Mouse (Mus musculus) intestine, postnatal 0 days (tissue): ENCODE results near the gene Thrb. TPM values are rescaled to one million over a fixed set of nuclear protein-coding genes. Genes with fewer than 3 reads are reported as not detected.

ENCODE experiments used
- ATAC-seq: fragments of 200-750 bp; cut with Nextera tagmentation; 2 replicates; pipeline ENCODE4 v1.8.0; 2017; ENCODE audit warnings: mild to moderate bottlenecking, moderate TSS enrichment, moderate library complexity
- H3K27ac ChIP-seq: fragments of 300-500 bp; sonication (generic); 2 replicates; pipeline ENCODE4 v1.5.1; 2014; ENCODE audit warnings: mild to moderate bottlenecking, low read depth, low read length, moderate library complexity
- H3K27me3 ChIP-seq: fragments of 300-500 bp; sonication (generic); replicated peaks from 2 replicates; pipeline ENCODE4 v1.6.1; 2014; ENCODE audit warnings: low read length, mixed read lengths; ENCODE audit not compliant: control insufficient read depth, insufficient read depth
- H3K36me3 ChIP-seq: fragments of 300-500 bp; sonication (generic); 2 replicates; pipeline ENCODE4 v1.6.1; 2014; ENCODE audit warnings: mild to moderate bottlenecking, moderate library complexity; ENCODE audit not compliant: control insufficient read depth, insufficient read depth
- H3K4me1 ChIP-seq: fragments of 300-500 bp; sonication (generic); replicated peaks from 2 replicates; pipeline ENCODE4 v1.6.1; 2014; ENCODE audit warnings: antibody characterized with exemption, low read length, mixed read lengths; ENCODE audit not compliant: control insufficient read depth, insufficient read depth
- H3K4me2 ChIP-seq: fragments of 300-500 bp; sonication (generic); replicated peaks from 2 replicates; pipeline ENCODE4 v1.6.1; 2014; ENCODE audit warnings: low read depth, mild to moderate bottlenecking, moderate library complexity
- H3K4me3 ChIP-seq: fragments of 300-500 bp; sonication (generic); 2 replicates; pipeline ENCODE4 v1.5.1; 2014; ENCODE audit warnings: low read depth, low read length
- H3K9ac ChIP-seq: fragments of 300-500 bp; sonication (generic); 2 replicates; pipeline ENCODE4 v1.6.1; 2014; ENCODE audit warnings: mild to moderate bottlenecking, low read depth, low read length
- H3K9me3 ChIP-seq: fragments of 300-500 bp; sonication (generic); 2 replicates; pipeline ENCODE4 v1.6.1; 2016; ENCODE audit warnings: mixed run types; ENCODE audit not compliant: control insufficient read depth
- CTCF ChIP-seq: sonication (generic); IDR thresholded peaks from 2 replicates; pipeline ENCODE4 v1.5.1; 2016; ENCODE audit warnings: low read depth, mild to moderate bottlenecking, control low read depth, antibody characterized with exemption, moderate library complexity
- WGBS: fragments of 180-500 bp; shearing (Covaris S2); extraction: QIAGEN DNeasy Blood & Tissue Kit; methylation state at CpG from one replicate; pipeline ENCODE4 v1.1.7; 2014; 5-methylcytosine and 5-hydroxymethylcytosine counted together
- polyA plus RNA-seq: library from polyadenylated mRNA; unstranded; fragments of >200 nt; fragmentation: Nextera tagmentation; extraction: Ambion mirVana; gene quantifications from 2 replicates; pipeline ENCODE4 v1.2.1, GENCODE M21; 2015

Gene Thrb
- polyA plus RNA-seq, 1 experiment from 2014 or later: 5.8 TPM

DNA sequence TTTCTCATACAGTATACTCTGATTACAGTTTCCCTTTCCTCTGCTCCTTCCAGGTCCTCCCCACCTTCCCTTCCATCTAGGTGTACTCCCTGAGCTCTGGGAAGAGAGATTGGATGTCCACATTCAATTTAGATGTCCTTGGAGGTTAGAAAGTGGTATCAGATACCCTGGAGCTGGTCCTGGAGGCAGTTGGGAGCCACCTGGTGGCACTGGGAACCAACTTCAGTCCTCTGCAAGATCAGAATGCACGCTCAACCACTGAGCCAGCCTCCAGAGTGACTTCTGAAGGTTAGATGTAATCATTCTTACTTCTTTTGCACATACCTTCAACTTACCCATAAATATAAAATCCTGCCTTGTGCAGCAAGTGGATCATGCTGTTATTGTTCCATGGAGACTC, 244.5 kb downstream of the Thrb start:
- whole genome bisulfite sequencing: 66% methylated on average over 1 of the region's 1 CpGs
- ATAC-seq: no peak
- Histone ChIP-seq H3K9me3 (no peaks in the 10 kb centered on the region), H3K36me3 (no peaks in the 10 kb centered on the region), H3K27me3 (no peaks in the 10 kb centered on the region), H3K9ac (no peak overlapping the region), H3K27ac (no peak overlapping the region), H3K4me1 (no peaks in the 10 kb centered on the region), H3K4me3 (no peak overlapping the region), H3K4me2 (no peak overlapping the region)
- peak; percentile 75 for TF ChIP-seq CTCF

DNA sequence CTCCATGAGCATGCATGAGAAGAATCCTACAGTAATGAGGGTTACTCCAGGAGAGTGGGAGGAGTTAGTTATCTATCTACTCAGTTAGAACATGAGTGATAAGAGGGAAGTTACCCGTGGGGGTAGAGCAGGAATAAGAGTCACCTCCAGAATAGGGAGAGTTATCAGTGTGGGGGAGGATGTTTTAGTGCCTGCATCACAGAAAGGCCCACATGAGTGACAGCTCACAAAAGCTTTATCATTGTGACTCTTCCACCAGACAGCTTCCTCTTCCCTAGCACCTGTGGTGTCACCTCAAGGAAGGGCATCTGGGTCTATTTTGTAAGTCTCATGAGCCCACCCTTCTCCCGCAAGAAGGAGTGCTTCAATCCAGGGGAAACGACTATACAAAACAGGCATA, 245.6 kb downstream of the Thrb start:
- WGBS: 54% methylated on average over 3 of the region's 3 CpGs
- no peak overlapping the region for H3K4me3 ChIP-seq
- ATAC-seq: no peak
- H3K27me3 ChIP-seq: no peaks in the 10 kb centered on the region
- H3K9ac ChIP-seq: no peak overlapping the region
- no peak overlapping the region for H3K4me2 ChIP-seq
- no peak overlapping the region for H3K27ac ChIP-seq
- TF ChIP-seq CTCF: no peak
- H3K4me1 ChIP-seq: no peaks in the 10 kb centered on the region
- H3K9me3 ChIP-seq: no peaks in the 10 kb centered on the region
- H3K36me3 ChIP-seq: no peaks in the 10 kb centered on the region

DNA sequence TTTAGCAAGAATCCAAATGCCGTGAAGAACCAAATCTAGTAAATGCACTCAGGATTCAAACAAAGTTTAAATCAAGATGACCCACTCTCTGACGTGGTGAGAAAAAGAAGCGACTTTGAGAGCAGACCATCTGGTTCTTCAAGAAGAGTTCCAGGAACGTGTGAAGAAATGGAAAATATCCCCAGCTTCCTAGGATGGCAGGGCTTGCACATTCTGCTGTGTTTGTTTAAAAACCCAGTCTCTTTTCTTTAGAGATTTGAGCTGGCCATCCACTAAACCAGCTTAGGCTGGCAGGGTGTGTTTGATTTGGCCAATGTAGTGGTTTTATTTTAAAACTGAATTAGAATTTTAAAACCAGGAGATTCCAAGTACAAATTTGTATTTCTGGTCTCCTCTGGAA, 246.9 kb downstream of the Thrb start:
- Histone ChIP-seq H3K9ac (no peak overlapping the region), H3K36me3 (no peaks in the 10 kb centered on the region), H3K4me2 (no peak overlapping the region), H3K27ac (no peak overlapping the region), H3K27me3 (no peaks in the 10 kb centered on the region), H3K9me3 (no peaks in the 10 kb centered on the region), H3K4me3 (no peak overlapping the region), H3K4me1 (no peaks in the 10 kb centered on the region)
- no peak for TF ChIP-seq CTCF
- no peak for ATAC-seq
- WGBS: 65% methylated on average over 4 of the region's 4 CpGs

DNA sequence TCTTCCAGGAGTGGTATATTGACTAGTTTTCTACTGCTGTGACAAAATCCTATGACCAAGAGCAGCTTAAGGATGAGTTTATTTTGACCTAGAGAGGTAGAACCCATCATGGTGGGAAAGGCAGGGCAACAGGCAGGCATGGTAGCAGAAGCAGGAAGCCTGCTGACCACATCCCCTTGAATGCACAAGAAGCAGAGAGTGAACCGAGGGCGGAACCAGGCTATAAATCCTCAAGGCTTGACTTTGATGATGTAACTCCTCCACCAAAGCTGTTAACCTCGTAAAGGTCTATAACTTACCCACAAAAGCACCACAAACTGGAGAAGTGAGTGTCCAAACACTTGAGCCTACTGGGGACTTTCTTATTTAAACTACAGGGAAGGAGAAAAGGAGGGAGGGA, 251.1 kb downstream of the Thrb start:
- Histone ChIP-seq H3K4me3 (no peak overlapping the region), H3K4me1 (no peaks in the 10 kb centered on the region; the same call in 1 of the 2 replicates), H3K4me2 (no peak overlapping the region), H3K27ac (no peak overlapping the region), H3K36me3 (no peaks in the 10 kb centered on the region), H3K27me3 (no peaks in the 10 kb centered on the region), H3K9ac (no peak overlapping the region), H3K9me3 (no peaks in the 10 kb centered on the region)
- TF ChIP-seq CTCF: no peak
- 61% methylated on average over 3 of the region's 3 CpGs for WGBS
- no peak for ATAC-seq

DNA sequence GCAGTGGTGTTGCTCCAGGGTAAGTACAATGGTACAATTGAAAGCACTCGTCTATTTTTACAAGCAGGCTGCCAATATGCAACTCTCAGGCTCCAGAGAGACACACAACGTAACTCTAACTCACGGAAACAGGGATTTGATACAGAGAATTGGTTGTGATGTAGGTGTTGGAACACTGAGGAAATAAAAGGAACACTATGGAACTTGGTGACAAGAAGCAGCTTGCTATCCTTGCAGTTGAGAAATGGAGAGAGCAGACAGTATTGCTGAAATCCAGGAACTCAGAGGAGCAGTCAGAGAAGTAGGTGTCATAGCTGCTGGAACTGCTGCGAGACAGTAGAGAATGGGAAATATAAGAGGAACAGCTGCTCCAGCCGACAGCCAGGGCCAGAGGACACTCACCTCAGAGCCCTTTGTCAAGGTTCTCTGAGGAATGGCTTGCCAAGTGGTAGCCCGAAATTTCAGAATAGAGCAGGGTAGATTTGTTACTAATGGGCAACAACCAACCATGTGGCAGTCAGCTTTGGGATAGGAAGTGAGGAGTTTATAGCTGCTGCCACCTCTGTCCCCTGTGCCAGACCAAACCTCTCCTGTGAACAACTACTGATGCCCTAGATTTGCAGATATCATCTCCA, 252.6 kb downstream of the Thrb start:
- TF ChIP-seq CTCF: no peak

DNA sequence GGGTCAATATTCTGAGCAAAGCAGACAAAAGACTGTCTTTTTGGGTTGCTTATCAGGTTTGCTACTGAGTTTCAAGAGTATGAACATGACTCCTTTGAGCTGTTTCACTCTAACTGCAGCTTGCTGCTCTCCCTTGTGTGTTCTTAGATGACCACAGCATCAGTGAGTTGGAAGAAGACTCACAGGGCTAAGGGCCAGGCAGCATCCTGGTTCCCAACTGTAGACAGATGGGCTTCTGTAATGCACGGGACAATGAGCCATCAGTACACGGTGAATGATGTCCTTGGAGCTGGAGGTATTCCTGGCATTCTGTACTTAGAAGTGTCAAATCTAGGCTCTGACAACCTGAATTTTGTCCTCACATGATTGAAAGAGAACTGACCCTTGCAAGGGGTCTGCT, 255.5 kb downstream of the Thrb start:
- H3K4me3 ChIP-seq: no peak overlapping the region

More for the DNA sequence above, 252.6 kb downstream of the Thrb start:
- WGBS: 77% methylated on average over 6 of the region's 6 CpGs
- H3K27me3 ChIP-seq: no peaks in the 10 kb centered on the region
- no peaks in the 10 kb centered on the region; the same call in 1 of the 2 replicates for H3K4me1 ChIP-seq
- H3K36me3 ChIP-seq: no peaks in the 10 kb centered on the region
- no peak overlapping the region for H3K4me2 ChIP-seq
- H3K27ac ChIP-seq: no peak overlapping the region
- H3K4me3 ChIP-seq: no peak overlapping the region
- no peak overlapping the region for H3K9ac ChIP-seq
- ATAC-seq: no peak
- no peaks in the 10 kb centered on the region for H3K9me3 ChIP-seq

DNA sequence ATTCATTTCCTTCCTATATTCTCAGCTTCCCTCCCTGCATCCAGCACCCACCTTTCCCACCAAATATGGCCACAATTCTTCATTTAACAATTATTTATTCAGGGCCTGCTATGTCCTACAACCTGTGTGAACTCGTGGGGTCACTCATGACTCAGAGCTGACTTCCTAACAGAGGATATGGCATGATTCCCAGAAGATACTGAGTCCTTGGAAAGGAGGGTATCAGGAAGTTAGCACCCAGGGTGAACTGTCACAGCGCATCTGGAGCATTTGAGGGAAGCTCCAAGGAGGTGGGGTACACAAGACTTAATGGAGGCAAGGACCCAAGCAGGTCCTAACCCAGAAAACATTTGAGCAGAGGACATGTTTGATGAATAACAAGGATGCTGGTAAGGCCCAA, 256.6 kb downstream of the Thrb start:
- Histone ChIP-seq H3K27me3 (no peaks in the 10 kb centered on the region), H3K4me3 (no peak overlapping the region), H3K9ac (no peak overlapping the region), H3K9me3 (no peaks in the 10 kb centered on the region), H3K4me2 (no peak overlapping the region), H3K27ac (no peak overlapping the region), H3K4me1 (no peaks in the 10 kb centered on the region; the same call in 1 of the 2 replicates), H3K36me3 (no peaks in the 10 kb centered on the region)
- 63% methylated on average over 2 of the region's 2 CpGs for WGBS
- TF ChIP-seq CTCF: no peak
- ATAC-seq: no peak

More for the DNA sequence above, 255.5 kb downstream of the Thrb start:
- 72% methylated on average over 2 of the region's 2 CpGs for WGBS
- Histone ChIP-seq H3K4me1 (no peaks in the 10 kb centered on the region; the same call in 1 of the 2 replicates), H3K27me3 (no peaks in the 10 kb centered on the region), H3K9me3 (no peaks in the 10 kb centered on the region), H3K36me3 (no peaks in the 10 kb centered on the region), H3K27ac (no peak overlapping the region), H3K4me2 (no peak overlapping the region), H3K9ac (no peak overlapping the region)
- no peak for TF ChIP-seq CTCF
- ATAC-seq: no peak
